Mouse (Mus musculus) CD4-positive, CD25-positive, alpha-beta regulatory T cell (primary cell): ENCODE data around the gene Irs2. TPM values are rescaled to one million over a fixed set of nuclear protein-coding genes. Genes with fewer than 3 reads are reported as not detected.

Experiments
- polyA plus RNA-seq: library from polyadenylated mRNA; unstranded; fragments of 100-300 nt; shearing (Covaris generic); gene quantifications from one replicate; pipeline ENCODE4 v1.2.1, GENCODE M21; 2017

Gene Irs2
- 17.8 TPM for polyA plus RNA-seq

GRCm38 (mm10) chr8:11008379-11008775, at the start of gene Irs2:
Gene Irs2, minus strand, starts transcription at chr8:11008458.

